Mouse (Mus musculus) myocyte (in vitro differentiated cells): ENCODE data around the gene Evi5l.

Experiments used
- E2F4 ChIP-seq: IDR thresholded peaks from one replicate; pipeline ENCODE4 v1.6.1; 2011; ENCODE audit warnings: mild to moderate bottlenecking, control low read depth, moderate library complexity; ENCODE audit not compliant: insufficient read depth
- POLR2A ChIP-seq: IDR thresholded peaks from one replicate; pipeline ENCODE4 v1.6.1; 2011; ENCODE audit warnings: low read depth, mild to moderate bottlenecking, control low read depth, moderate library complexity; ENCODE audit not compliant: insufficient read length
- POLR2AphosphoS2 ChIP-seq: IDR thresholded peaks from one replicate; pipeline ENCODE4 v1.6.1; 2011; ENCODE audit warnings: low read depth, control low read depth; ENCODE audit not compliant: insufficient read length

GRCm38 (mm10) chr8:4219617-4220016, 53.2 kb downstream of the Evi5l start:
- TF ChIP-seq POLR2A (no peak), POLR2AphosphoS2 (no peak), E2F4 (no peak)
